Mouse (Mus musculus) layer of hippocampus, postnatal 10 days (tissue): Measurements from ENCODE around the gene Acvrl1. TPM values are rescaled to one million over a fixed set of nuclear protein-coding genes. Genes with fewer than 3 reads are reported as not detected.

ENCODE experiments used
- DNase-seq, 2 experiments: peaks; one replicate each; pipeline ENCODE4 v3.0.0; 2021; ENCODE audit warnings: low spot score in 2 of 2
- microRNA-seq, 2 experiments: library from miRNA; unstranded; fragments of <30 nt; microRNA quantifications; one replicate each; pipeline ENCODE4 v1.2.0; 2021
- total RNA-seq, 2 experiments: library from RNA; stranded (reverse); gene quantifications; 2 replicates each; pipeline ENCODE4 v1.2.3; 2021

Acvrl1 gene
- total RNA-seq, 2 experiments from 2014 or later: 9.0 to 9.8 TPM

- no peak for DNase-seq
Observed at GRCm38 (mm10) chr15:101189981-101190761, 61.8 kb downstream of the Acvrl1 start.

- no peak for DNase-seq
Observed at GRCm38 (mm10) chr15:101190762-101191150, 62.4 kb downstream of the Acvrl1 start.

- DNase-seq: no peak
Observed at GRCm38 (mm10) chr15:101191459-101192259, 63.3 kb downstream of the Acvrl1 start.

GRCm38 (mm10) chr15:101192260-101192640, 63.9 kb downstream of the Acvrl1 start:
- no peak for DNase-seq

GRCm38 (mm10) chr15:101192651-101193050, 64.3 kb downstream of the Acvrl1 start:
- no peak for DNase-seq

- no peak for DNase-seq
Observed at GRCm38 (mm10) chr15:101193971-101194370, 65.6 kb downstream of the Acvrl1 start.

Small RNA genes lying within 50 kb of the gene (microRNA-seq; reads per million reads assigned to microRNA genes)
- 3.1 to 4.1 reads per million in 2 experiments for gene Mir6962

Other genes starting within 250 kb of the Acvrl1 start
- gene Gm47841, start 81.1 kb upstream of the Acvrl1 start, total RNA-seq: not detected
- gene Fignl2, start 50.0 kb upstream of the Acvrl1 start, total RNA-seq: 1 to 10 TPM; 1.1 to 1.2 TPM
- not detected for gene Ankrd33, start 12.8 kb upstream of the Acvrl1 start, total RNA-seq
- 10 to 100 TPM; 78.9 to 79.2 TPM for gene Acvr1b, start 45.5 kb downstream of the Acvrl1 start, total RNA-seq
- 10 to 100 TPM; 33.3 to 35.3 TPM for gene Grasp, start 95.7 kb downstream of the Acvrl1 start, total RNA-seq
- gene Nr4a1, start 125.7 kb downstream of the Acvrl1 start, total RNA-seq: 10 to 100 TPM; 28.4 to 33.9 TPM
- gene Atg101, start 155.8 kb downstream of the Acvrl1 start, total RNA-seq: 10 to 100 TPM; 41.1 to 43.3 TPM
- not detected for gene 6030408B16Rik, start 164.7 kb downstream of the Acvrl1 start, total RNA-seq
- under 1 TPM in 1 of 2 experiments, not detected in 1; 0.23 TPM for gene Krt80, start 241.6 kb downstream of the Acvrl1 start, total RNA-seq